Mouse (Mus musculus) liver, embryonic 14.5 days (tissue): ENCODE data around the gene Mill2. TPM values are rescaled to one million over a fixed set of nuclear protein-coding genes. Genes with fewer than 3 reads are reported as not detected.

ENCODE experiments used
- ATAC-seq: fragments of 200-750 bp; cut with Nextera tagmentation; 2 replicates; pipeline ENCODE4 v1.8.0; 2017; ENCODE audit warnings: moderate number of reproducible peaks, mild to moderate bottlenecking, moderate library complexity; ENCODE audit not compliant: insufficient read depth
- DNase-seq, 3 experiments: peaks; one replicate each; pipeline ENCODE4 v3.0.0-alpha.2; 2012 to 2013; ENCODE audit warnings: low read depth in 3 of 3, low spot score in 3 of 3
- H3K27ac ChIP-seq: fragments of 300-500 bp; sonication (generic); 2 replicates; pipeline ENCODE4 v1.5.1; 2014; ENCODE audit warnings: moderate library complexity, mild to moderate bottlenecking, control low read depth, inconsistent platforms
- H3K27me3 ChIP-seq: fragments of 300-500 bp; sonication (generic); 2 replicates; pipeline ENCODE4 v1.6.1; 2014; ENCODE audit warnings: mild to moderate bottlenecking, low read length, moderate library complexity; ENCODE audit not compliant: control insufficient read depth, insufficient read depth
- H3K36me3 ChIP-seq: fragments of 300-500 bp; sonication (generic); replicated peaks from 2 replicates; pipeline ENCODE4 v1.6.1; 2014; ENCODE audit warnings: low read depth; ENCODE audit not compliant: control insufficient read depth, insufficient read depth
- H3K4me1 ChIP-seq, 2 experiments: fragments of 200-500 bp in 1 of 2; fragments of 300-500 bp in 1 of 2; sonication (generic) in 1 of 2; replicated peaks; 2 replicates each; pipeline ENCODE4 v1.6.1; 2012 to 2014; ENCODE audit warnings: antibody characterized with exemption in 1 of 2, inconsistent platforms in 1 of 2, low read length in 1 of 2; ENCODE audit not compliant: control insufficient read depth in 2 of 2, insufficient read depth in 2 of 2
- H3K4me2 ChIP-seq: fragments of 300-500 bp; sonication (generic); 2 replicates; pipeline ENCODE4 v1.6.1; 2014; ENCODE audit warnings: low read depth, mild to moderate bottlenecking, control low read depth, moderate library complexity
- H3K4me3 ChIP-seq, 2 experiments: fragments of 200-500 bp in 1 of 2; fragments of 300-500 bp in 1 of 2; sonication (generic) in 1 of 2; 2 replicates each; pipeline ENCODE4 v1.5.1; 2012 to 2014; ENCODE audit warnings: low read depth in 2 of 2, low read length in 2 of 2, mild to moderate bottlenecking in 2 of 2, control low read depth in 1 of 2, inconsistent platforms in 1 of 2, moderate library complexity in 1 of 2; ENCODE audit not compliant: insufficient read depth in 1 of 2
- H3K9ac ChIP-seq: fragments of 300-500 bp; sonication (generic); replicated peaks from 2 replicates; pipeline ENCODE4 v1.6.1; 2014; ENCODE audit warnings: mild to moderate bottlenecking, control low read depth, moderate library complexity
- H3K9me3 ChIP-seq: fragments of 300-500 bp; sonication (generic); 2 replicates; pipeline ENCODE4 v1.6.1; 2016; ENCODE audit warnings: low read length, mixed read lengths; ENCODE audit not compliant: control insufficient read depth
- CTCF ChIP-seq: IDR thresholded peaks from 2 replicates; pipeline ENCODE4 v1.5.1; 2016; ENCODE audit warnings: antibody characterized with exemption, low read depth, control low read depth
- EP300 ChIP-seq: IDR thresholded peaks from 2 replicates; pipeline ENCODE4 v1.6.1; 2016; ENCODE audit warnings: antibody characterized with exemption, low read depth
- WGBS: fragments of 180-500 bp; shearing (Covaris S2); extraction: QIAGEN DNeasy Blood & Tissue Kit; methylation state at CpG from one replicate; pipeline ENCODE4 v1.1.7; 2014; ENCODE audit not compliant: insufficient replicate concordance; 5-methylcytosine and 5-hydroxymethylcytosine counted together
- polyA plus RNA-seq, 2 experiments: library from polyadenylated mRNA; depleted of rRNA in 1 of 2; stranded (reverse) in 1 of 2; unstranded in 1 of 2; fragments of >200 nt; fragmentation: Nextera tagmentation in 1 of 2; extraction: Ambion mirVana in 1 of 2; gene quantifications; 2 replicates each; pipeline versions ENCODE4 v1.2.1 to v1.2.3; 2012 to 2014

The Mill2 gene
- polyA plus RNA-seq, 2 experiments = 0.09 to 0.18 TPM

DNA sequence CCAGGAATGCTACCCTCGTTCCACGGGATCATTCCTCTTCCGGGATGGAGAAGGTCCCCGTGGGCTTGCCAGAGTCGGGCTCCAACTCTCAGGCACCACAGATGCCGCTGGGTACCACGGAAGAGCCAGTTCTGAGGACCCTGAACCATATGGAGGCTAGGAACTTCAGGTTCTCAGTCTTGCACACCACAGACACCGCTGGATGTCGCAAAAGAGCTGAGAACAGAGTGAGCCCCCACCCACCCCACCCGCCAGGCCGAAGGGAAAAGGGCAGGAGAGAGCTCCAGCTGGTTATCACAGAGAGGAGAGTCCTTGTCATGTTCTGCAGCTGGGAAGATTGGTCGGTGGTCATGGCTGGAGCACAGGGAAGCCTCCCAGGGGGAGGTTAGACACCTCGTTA, 7.5 kb upstream of the Mill2 start:
- Histone ChIP-seq H3K9me3 (no peaks in the 10 kb centered on the region), H3K4me2 (no peak overlapping the region), H3K9ac (no peak overlapping the region), H3K36me3 (no peaks in the 10 kb centered on the region), H3K27ac (no peak overlapping the region), H3K27me3 (no peaks in the 10 kb centered on the region), H3K4me3 (no peak overlapping the region), H3K4me1 (0 out of 4 replicates have a peak, but pooled peaks cover 0 to 1% of the 10 kb centered on the region in 2 experiments)
- 32% methylated on average over 13 of the region's 13 CpGs for WGBS
- DNase-seq (no peak), ATAC-seq (no peak)
- no peak for TF ChIP-seq CTCF
- no peak for TF ChIP-seq EP300

DNA sequence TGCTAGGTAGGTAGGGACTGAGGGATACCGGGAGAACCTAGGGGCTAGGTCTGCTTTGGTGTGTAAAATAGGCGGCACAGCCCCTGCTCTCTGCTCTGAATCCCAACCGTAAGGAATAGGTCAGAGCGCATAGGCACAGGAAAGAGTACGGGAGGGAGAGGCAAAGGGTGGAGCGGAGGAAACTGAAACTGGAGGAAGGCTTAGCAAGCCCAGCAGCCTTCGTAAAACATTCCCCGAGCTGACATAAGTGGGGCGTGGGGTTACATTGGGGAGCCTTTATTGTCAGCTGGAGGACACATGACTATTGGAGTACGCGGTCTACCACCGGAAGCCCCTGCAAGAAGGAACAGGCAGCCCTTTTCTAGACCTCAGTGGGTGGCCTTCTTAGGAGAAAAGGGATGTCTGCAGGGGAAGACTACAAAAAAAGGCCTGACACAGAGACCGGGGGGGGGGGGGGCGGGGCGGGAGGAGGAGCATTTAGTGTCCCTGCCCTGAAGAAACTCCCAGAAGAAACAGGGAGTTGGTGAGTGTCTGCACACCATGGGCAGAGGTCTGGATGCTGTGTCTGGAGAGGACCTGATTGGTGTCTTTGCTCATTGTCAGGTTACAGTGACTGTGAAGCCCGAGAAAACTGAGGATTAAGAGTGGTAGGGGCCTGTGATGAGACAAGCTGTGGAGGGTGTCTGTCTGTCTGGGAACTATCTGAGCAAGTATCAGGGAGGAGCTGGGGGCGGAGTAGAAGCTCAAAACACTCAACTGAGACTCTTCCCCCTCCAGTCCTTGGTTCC, 814 bp downstream of the Mill2 start:
- Histone ChIP-seq H3K9ac (0 out of 2 replicates have a peak overlapping the region, but pooled peaks have one; percentile 3), H3K9me3 (no peaks in the 10 kb centered on the region), H3K4me2 (peak overlapping the region; percentile 55), H3K4me1 (peaks cover 0 to 5% of the 10 kb centered on the region in 2 experiments; a peak in 2 of 4 replicates), H3K36me3 (no peaks in the 10 kb centered on the region), H3K4me3 (peak overlapping the region; percentile 28 to 34), H3K27ac (no peak overlapping the region), H3K27me3 (no peaks in the 10 kb centered on the region)
- TF ChIP-seq CTCF (no peak), EP300 (no peak)
- DNase-seq (peak in 1 of 3 experiments; percentile 6), ATAC-seq (peak; percentile 11; the same call in 1 of the 2 replicates)
- 5% methylated on average over 14 of the region's 17 CpGs for WGBS

DNA sequence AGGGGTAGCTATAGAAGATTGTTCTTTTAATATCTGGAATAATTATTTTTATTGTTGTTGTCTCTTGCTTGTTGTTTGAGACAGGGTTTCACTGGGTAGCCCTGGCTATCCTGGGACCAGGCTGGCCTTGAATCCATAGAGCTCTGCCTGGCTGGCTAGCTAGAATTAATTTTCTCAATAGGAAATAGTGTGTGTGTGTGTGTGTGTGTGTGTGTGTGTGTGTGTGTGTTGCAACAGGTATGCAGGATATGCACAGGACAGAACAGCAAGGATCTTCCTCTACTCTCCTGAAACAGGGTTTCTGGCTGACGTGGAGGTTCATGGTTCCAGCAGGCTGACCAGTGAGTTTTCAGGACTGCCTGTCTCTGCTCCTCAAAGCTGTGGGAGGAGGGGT, 1.4 kb downstream of the Mill2 start:
- H3K9me3 ChIP-seq = no peaks in the 10 kb centered on the region
- DNase-seq = no peak
- ATAC-seq = no peak
- no peak overlapping the region for H3K27ac ChIP-seq
- H3K27me3 ChIP-seq = no peaks in the 10 kb centered on the region
- no peak overlapping the region for H3K4me3 ChIP-seq
- no peaks in the 10 kb centered on the region for H3K36me3 ChIP-seq
- WGBS = 71% methylated on average over 1 of the region's 1 CpGs
- peaks cover 0 to 5% of the 10 kb centered on the region in 2 experiments; a peak in 2 of 4 replicates for H3K4me1 ChIP-seq
- peak overlapping the region; percentile 26 for H3K4me2 ChIP-seq
- TF ChIP-seq CTCF = no peak
- TF ChIP-seq EP300 = no peak
- no peak overlapping the region for H3K9ac ChIP-seq

DNA sequence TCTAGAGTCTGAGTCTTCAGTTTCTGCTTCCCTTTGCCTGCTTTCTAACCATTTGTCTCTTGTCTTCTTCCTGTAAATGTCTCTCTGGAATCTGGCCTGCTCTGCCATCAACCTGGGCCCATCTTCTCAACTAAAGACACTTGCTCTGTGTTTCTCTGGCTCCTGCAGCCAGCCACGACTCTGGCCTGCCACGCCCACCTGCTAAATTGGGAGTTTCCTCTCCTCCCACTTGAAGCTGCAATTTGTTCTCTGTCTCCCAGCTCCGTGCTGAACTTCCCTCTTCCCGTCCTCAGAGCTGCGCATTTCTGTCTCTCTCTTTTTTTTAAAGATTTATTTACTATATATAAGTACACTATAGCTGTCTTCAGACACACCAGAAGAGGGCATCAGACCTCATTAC, 5.0 kb downstream of the Mill2 start:
- WGBS = 11% methylated on average over 5 of the region's 5 CpGs
- H3K9ac ChIP-seq = no peak overlapping the region
- no peak overlapping the region for H3K27ac ChIP-seq
- no peak for ATAC-seq
- no peak overlapping the region for H3K4me3 ChIP-seq
- H3K9me3 ChIP-seq = no peaks in the 10 kb centered on the region
- no peaks in the 10 kb centered on the region for H3K27me3 ChIP-seq
- no peak overlapping the region for H3K4me2 ChIP-seq
- no peaks in the 10 kb centered on the region for H3K36me3 ChIP-seq
- H3K4me1 ChIP-seq = peaks cover 0 to 5% of the 10 kb centered on the region in 2 experiments; a peak in 2 of 4 replicates
- TF ChIP-seq CTCF (no peak), EP300 (no peak)
- DNase-seq = no peak

- Histone ChIP-seq H3K27me3 (no peaks in the 10 kb centered on the region), H3K4me3 (no peak overlapping the region), H3K9me3 (no peaks in the 10 kb centered on the region), H3K9ac (no peak overlapping the region), H3K4me1 (no peaks in the 10 kb centered on the region), H3K4me2 (no peak overlapping the region), H3K27ac (no peak overlapping the region), H3K36me3 (no peaks in the 10 kb centered on the region)
- TF ChIP-seq CTCF = no peak
- no peak for TF ChIP-seq EP300
- 66% methylated on average over 1 of the region's 1 CpGs for WGBS
- ATAC-seq (no peak), DNase-seq (no peak)
These were observed 8.6 kb downstream of the Mill2 start for GRCm38 (mm10) chr7:18848395-18848794.
